Comparison of ENCODE assay signal across 8 mouse cellular contexts in genomic region chr15:99972989-99973911, GRCm38 (mm10). TPM values are rescaled to one million over a fixed set of nuclear protein-coding genes. Genes with fewer than 3 reads are reported as not detected.
DNase-seq lines count a peak whose midpoint lies in the region; ATAC-seq and TF ChIP-seq lines count a peak whose summit lies in the region.

No protein-coding gene starts in this region.

- TF ChIP-seq EP300 in ES-Bruce4 (IDR thresholded peaks at IDR 0.05; ENCODE audit: insufficient read depth, low read depth, low read length), result 0 out of 2 replicates have a peak, but pooled peaks have one; percentile 1

- peak overlapping the region; percentile 56 for H3K27ac ChIP-seq in ES-Bruce4 (ENCODE audit: insufficient read depth, low read length)
- peak overlapping the region; percentile 98 for H3K27ac ChIP-seq in embryonic facial prominence, embryonic 14.5 days (replicated peaks; ENCODE audit: low read depth, low read length)

- TF ChIP-seq POLR2A in ES-Bruce4 (IDR thresholded peaks at IDR 0.05; ENCODE audit: insufficient read depth, low read length), result no peak

- H3K27me3 ChIP-seq in ES-Bruce4 (ENCODE audit: control insufficient read depth, insufficient read depth, low read length, poor library complexity, severe bottlenecking), result no peaks in the 10 kb centered on the region
- H3K27me3 ChIP-seq in embryonic facial prominence, embryonic 14.5 days (replicated peaks; ENCODE audit: control insufficient read depth, insufficient read depth, low read length), result no peaks in the 10 kb centered on the region

- peak overlapping the region; percentile 80 for H3K4me2 ChIP-seq in embryonic facial prominence, embryonic 14.5 days (ENCODE audit: low read depth, low read length)

- peak; percentile 85 for DNase-seq in adrenal gland, postnatal 14 days
- DNase-seq in embryonic facial prominence, embryonic 14.5 days (ENCODE audit: low spot score), result peak; percentile 86
- DNase-seq in heart, postnatal 10 days, result peak; percentile 45 to 63
- peak; percentile 55 to 76 for DNase-seq in kidney, postnatal 36 days
- DNase-seq in lung, postnatal 10 days, result peak; percentile 73
- peak; percentile 24 for DNase-seq in ovary, postnatal 14 days (ENCODE audit: low spot score)
- DNase-seq in urinary bladder, postnatal 25 days (ENCODE audit: low spot score), result peak; percentile 25

- no peaks in the 10 kb centered on the region for H3K36me3 ChIP-seq in ES-Bruce4 (ENCODE audit: control insufficient read depth, insufficient read depth, low read length, poor library complexity, severe bottlenecking)
- no peaks in the 10 kb centered on the region for H3K36me3 ChIP-seq in embryonic facial prominence, embryonic 14.5 days (ENCODE audit: control insufficient read depth, insufficient read depth, low read length)

- TF ChIP-seq CTCF in ES-Bruce4 (IDR thresholded peaks at IDR 0.05; ENCODE audit: low read depth, low read length), result no peak

- no peaks in the 10 kb centered on the region for H3K4me1 ChIP-seq in ES-Bruce4 (ENCODE audit: control insufficient read depth, insufficient read depth, low read length)
- no peaks in the 10 kb centered on the region for H3K4me1 ChIP-seq in embryonic facial prominence, embryonic 14.5 days (ENCODE audit: control insufficient read depth, insufficient read depth, low read length)

- peak overlapping the region; percentile 87 for H3K4me3 ChIP-seq in ES-Bruce4 (ENCODE audit: low read depth, low read length)
- H3K4me3 ChIP-seq in embryonic facial prominence, embryonic 14.5 days (ENCODE audit: low read depth, low read length), result peak overlapping the region; percentile 95

- peak overlapping the region; percentile 92 for H3K9ac ChIP-seq in ES-Bruce4 (ENCODE audit: low read depth, poor library complexity, severe bottlenecking)
- H3K9ac ChIP-seq in embryonic facial prominence, embryonic 14.5 days (ENCODE audit: low read depth, low read length), result peak overlapping the region; percentile 92

- intact Hi-C loops in heart, postnatal 10 days (cut with DNase I), result no loop called here

- ATAC-seq in embryonic facial prominence, embryonic 14.5 days (ENCODE audit: low read depth), result peak; percentile 87

- no peaks in the 10 kb centered on the region for H3K9me3 ChIP-seq in ES-Bruce4 (replicated peaks; ENCODE audit: control insufficient read depth, insufficient read depth, low read length, poor library complexity, severe bottlenecking)
- no peaks in the 10 kb centered on the region for H3K9me3 ChIP-seq in embryonic facial prominence, embryonic 14.5 days (ENCODE audit: control insufficient read depth, low read length)

- WGBS in embryonic facial prominence, embryonic 14.5 days, result under 1% methylated on average over 55 of the region's 84 CpGs

RNA-seq across cellular contexts. Expression of gene Larp4, which starts 3.4 kb away (rescaled TPM):
- 130 and 144 TPM in 2 replicates for polyA plus RNA-seq in ES-Bruce4 (2011; ENCODE audit: insufficient read depth, insufficient read length, low read depth, missing spikeins)
- total RNA-seq in adrenal gland, postnatal 14 days (2021), result 87.7 and 94.9 TPM in 2 replicates
- polyA plus RNA-seq in embryonic facial prominence, embryonic 14.5 days (2014; fragmentation: Nextera tagmentation; extraction: Ambion mirVana), result 37.1 and 38.2 TPM in 2 replicates
- 10 to 100 TPM; 76.5 to 78.2 TPM for total RNA-seq in heart, postnatal 10 days (2021)

RNA-seq across cellular contexts. Expression of gene Fam186a, which starts 6.4 kb away (rescaled TPM):
- 0.06 and 0.33 TPM in 2 replicates for polyA plus RNA-seq in ES-Bruce4 (2011; ENCODE audit: insufficient read depth, insufficient read length, low read depth, missing spikeins)
- total RNA-seq in adrenal gland, postnatal 14 days (2021), result 0.04 and 0.07 TPM in 2 replicates
- polyA plus RNA-seq in embryonic facial prominence, embryonic 14.5 days (2014; fragmentation: Nextera tagmentation; extraction: Ambion mirVana), result not detected in 2 replicates
- total RNA-seq in heart, postnatal 10 days (2021), result not detected

Comparison
In these comparisons a context has a peak if more than half of its experiments do, and no peak if none do; other contexts are left out.
1. Peak in every context shown above with its lines: DNase-seq, ATAC-seq, H3K4me3 ChIP-seq and H3K27ac ChIP-seq.
2. DNase-seq: peak in every context shown above with its lines; median percentile 86 in embryonic facial prominence, embryonic 14.5 days; 85 in adrenal gland, postnatal 14 days; 73 in lung, postnatal 10 days; 66 in kidney, postnatal 36 days; 54 in heart, postnatal 10 days; 25 in urinary bladder, postnatal 25 days; 24 in ovary, postnatal 14 days.